ENCODE assay signal across 36 mouse cellular contexts in genomic region chr3:105066544-105066943, GRCm38 (mm10). TPM values are rescaled to one million over a fixed set of nuclear protein-coding genes. Genes with fewer than 3 reads are reported as not detected.
DNase-seq lines count a peak whose midpoint lies in the region; ATAC-seq and TF ChIP-seq lines count a peak whose summit lies in the region.
"Had no signal": no experiment of that assay in that cellular context is flagged by ENCODE, and none has a peak within 500 bp of the region (broad histone marks: within the 10 kb centered on the region; RNA-seq: fewer than 3 reads in every experiment).

Gene 4930564D02Rik (plus strand): TSS chr3:105066844.

- no peak within 1 kb of the TSS for H3K9ac ChIP-seq in heart, postnatal 0 days (replicated peaks; ENCODE audit: low read depth, low read length)
- H3K9ac ChIP-seq in CH12.LX (ENCODE audit: insufficient read depth, low read depth): no peak within 1 kb of the TSS
- H3K9ac ChIP-seq: embryonic facial prominence, embryonic 13.5 days; forebrain, postnatal 0 days; heart, embryonic 13.5 days; hindbrain, embryonic 13.5 days; intestine, embryonic 15.5 days had no signal

- TF ChIP-seq EP300 in heart, postnatal 0 days (IDR thresholded peaks at IDR 0.05; ENCODE audit: low read depth): no peak
- no peak for TF ChIP-seq EP300 in CH12.LX (IDR thresholded peaks at IDR 0.05; ENCODE audit: low read length)

- dilution Hi-C loops in CH12.LX (cut with MboI; ENCODE audit: extremely low pct_ligation_motif_present, extremely low pct_unique_long_range_greater_than_20kb, low sequenced_read_pairs): no loop called here

- no peak within 1 kb of the TSS for H3K4me3 ChIP-seq in heart, postnatal 0 days (ENCODE audit: low read depth, low read length)
- no peak within 1 kb of the TSS for H3K4me3 ChIP-seq in CH12.LX (replicated peaks in 1 of 3; ENCODE audit: low read depth in 2 of 3, low read length in 2 of 3, poor library complexity in 1 of 3)
- H3K4me3 ChIP-seq: embryonic facial prominence, embryonic 10.5 days; embryonic facial prominence, embryonic 13.5 days; erythroblast, embryonic 14.5 days; heart, adult 2 months; heart, embryonic 10.5 days; heart, embryonic 13.5 days; hindbrain, embryonic 10.5 days; hindbrain, embryonic 13.5 days; intestine, embryonic 15.5 days had no signal

- ATAC-seq in heart, postnatal 0 days (ENCODE audit: insufficient read depth, low read depth): 0 out of 2 replicates have a peak, but pooled peaks have one; percentile 20
- peak; percentile 17; the same call in 1 of the 2 replicates for ATAC-seq in granulocyte monocyte progenitor cell, adult 5-6 weeks (replicated peaks; ENCODE audit: poor library complexity, severe bottlenecking)
- ATAC-seq: activated CD4-positive, CD25-positive, alpha-beta regulatory T cell, adult 4 months; forebrain, embryonic 14.5 days; forebrain, postnatal 0 days; hindbrain, embryonic 16.5 days; intestine, embryonic 15.5 days; Patski had no signal

- no peak for TF ChIP-seq RAD21 in CH12.LX (IDR thresholded peaks at IDR 0.05; ENCODE audit: low read depth, low read length)

- in situ Hi-C loops in CH12.LX (cut with MboI; ENCODE audit: low pct_ligation_motif_present, low pct_unique_long_range_greater_than_20kb, low sequenced_read_pairs): no loop called here

- TF ChIP-seq CTCF in heart, postnatal 0 days (IDR thresholded peaks at IDR 0.05; ENCODE audit: low read depth): no peak
- TF ChIP-seq CTCF in CH12.LX (conservative IDR thresholded peaks at IDR 0.05 in 1 of 2, IDR thresholded peaks at IDR 0.05 in 1 of 2; ENCODE audit: low read depth in 2 of 2, low read length in 2 of 2): no peak

- H3K9me3 ChIP-seq in heart, postnatal 0 days (replicated peaks; ENCODE audit: control insufficient read depth, low read length): no peaks in the 10 kb centered on the region
- peaks cover 4% of the 10 kb centered on the region for H3K9me3 ChIP-seq in CH12.LX (replicated peaks; ENCODE audit: low read length)
- H3K9me3 ChIP-seq: embryonic facial prominence, embryonic 10.5 days; embryonic facial prominence, embryonic 13.5 days; heart, embryonic 10.5 days; heart, embryonic 13.5 days; hindbrain, embryonic 10.5 days; hindbrain, embryonic 13.5 days; intestine, embryonic 15.5 days had no signal

- no peaks in the 10 kb centered on the region for H3K27me3 ChIP-seq in heart, postnatal 0 days (ENCODE audit: control insufficient read depth, insufficient read depth, low read length)
- H3K27me3 ChIP-seq in CH12.LX (replicated peaks): no peaks in the 10 kb centered on the region
- H3K27me3 ChIP-seq: embryonic facial prominence, embryonic 13.5 days; heart, embryonic 13.5 days; hindbrain, embryonic 13.5 days; intestine, embryonic 15.5 days; Patski had no signal

- TF ChIP-seq POLR2A in CH12.LX (IDR thresholded peaks at IDR 0.05; ENCODE audit: low read depth, low read length): no peak

- DNase-seq in heart, postnatal 0 days (ENCODE audit: low spot score): no peak
- DNase-seq in heart, postnatal 10 days: no peak
- DNase-seq in CH12.LX (ENCODE audit: extremely low read depth) (no peak), R1 (ENCODE audit: low read depth, low spot score) (peak; percentile 63), liver (no peak)
- DNase-seq in thymus, postnatal 4 days: no peak
- no peak for DNase-seq in lung, adult 18-20 months
- DNase-seq: adrenal gland, postnatal 10 days; adrenal gland, postnatal 36 days; B cell, adult 2 months; cerebellum, adult 18-20 months; cerebellum, adult 9-10 months; cerebellum, postnatal 14 days; forebrain, postnatal 0 days; gastrocnemius, postnatal 25 days; heart, adult 2 months; heart, postnatal 36 days; kidney, adult 11 months had no signal

- H3K79me2 ChIP-seq in CH12.LX (replicated peaks; ENCODE audit: control insufficient read depth, extremely low read depth, insufficient read depth, poor library complexity, severe bottlenecking): no peaks in the 10 kb centered on the region

- 0 out of 2 replicates have a peak, but pooled peaks cover 2% of the 10 kb centered on the region for H3K4me1 ChIP-seq in heart, postnatal 0 days (ENCODE audit: control insufficient read depth, insufficient read depth)
- no peaks in the 10 kb centered on the region; a peak in 1 of 4 replicates for H3K4me1 ChIP-seq in CH12.LX (ENCODE audit: control insufficient read depth in 1 of 2, insufficient read depth in 2 of 2)
- H3K4me1 ChIP-seq: heart, embryonic 13.5 days; hindbrain, embryonic 10.5 days; hindbrain, embryonic 13.5 days; intestine, embryonic 15.5 days had no signal

- no peak within 1 kb of the TSS for H3K27ac ChIP-seq in heart, postnatal 0 days (ENCODE audit: low read depth)
- H3K27ac ChIP-seq in CH12.LX (ENCODE audit: insufficient read depth, low read depth): no peak within 1 kb of the TSS
- H3K27ac ChIP-seq: embryonic facial prominence, embryonic 10.5 days; embryonic facial prominence, embryonic 13.5 days; heart, adult 2 months; heart, embryonic 10.5 days; heart, embryonic 13.5 days; hindbrain, embryonic 10.5 days; hindbrain, embryonic 13.5 days; intestine, embryonic 15.5 days had no signal

- H3K4me2 ChIP-seq in heart, postnatal 0 days (ENCODE audit: low read depth, low read length): no peak within 1 kb of the TSS
- H3K4me2 ChIP-seq in CH12.LX (ENCODE audit: insufficient read depth, low read depth, poor library complexity, severe bottlenecking): 0 out of 2 replicates have a peak within 1 kb of the TSS, but pooled peaks have one; percentile 5
- H3K4me2 ChIP-seq: embryonic facial prominence, embryonic 13.5 days; heart, embryonic 13.5 days; hindbrain, embryonic 13.5 days; intestine, embryonic 15.5 days had no signal

- no peaks in the 10 kb centered on the region for H3K36me3 ChIP-seq in heart, postnatal 0 days (replicated peaks; ENCODE audit: control insufficient read depth, insufficient read depth, low read length)
- H3K36me3 ChIP-seq in CH12.LX (replicated peaks in 1 of 2; ENCODE audit: control insufficient read depth in 1 of 2, insufficient read depth in 1 of 2, low read length in 1 of 2): no peaks in the 10 kb centered on the region
- H3K36me3 ChIP-seq: embryonic facial prominence, embryonic 10.5 days; embryonic facial prominence, embryonic 13.5 days; heart, embryonic 10.5 days; heart, embryonic 13.5 days; hindbrain, embryonic 10.5 days; hindbrain, embryonic 13.5 days; intestine, embryonic 15.5 days had no signal

- intact Hi-C loops in heart, postnatal 10 days (cut with DNase I): no loop called here

- 69% methylated on average over 10 of the region's 10 CpGs for WGBS in heart, postnatal 0 days

TF ChIP-seq in CH12.LX, 34 proteins besides CTCF, POLR2A, EP300 and RAD21:
- no peak for TF ChIP-seq HCFC1 (IDR thresholded peaks at IDR 0.05; ENCODE audit: low read depth, low read length)

RNA-seq across cellular contexts. Expression of gene 4930564D02Rik, which starts in this region (rescaled TPM):
- not detected in 2 replicates for total RNA-seq in heart, postnatal 0 days (2014; rRNA removed; ENCODE audit: low replicate concordance)
- polyA plus RNA-seq in heart, postnatal 0 days (2015; fragmentation: Nextera tagmentation; extraction: Ambion mirVana): not detected in 2 replicates
- total RNA-seq in heart, postnatal 10 days (2021): not detected
- total RNA-seq in CH12.LX (2012; rRNA removed) (not detected in 2 replicates), CH12.LX (2014; rRNA removed) (not detected in 2 replicates)
- not detected in 2 replicates for polyA plus RNA-seq in CH12.LX (2012; ENCODE audit: insufficient read length, low read depth)
- not detected in 2 replicates for total RNA-seq in granulocyte monocyte progenitor cell, adult 5-6 weeks (2014; fragmentation: Nextera tagmentation)
- total RNA-seq in granulocyte monocyte progenitor cell, adult 5-6 weeks (2017): not detected in 2 replicates
- total RNA-seq: adrenal gland, postnatal 10 days; adrenal gland, postnatal 36 days; ES-E14; forebrain, postnatal 0 days; gastrocnemius, adult 8-10 months; gastrocnemius, postnatal 25 days; heart, adult 2 months; heart, postnatal 36 days had no signal
- polyA plus RNA-seq: activated CD4-positive, CD25-positive, alpha-beta regulatory T cell, adult 4 months; embryonic facial prominence, embryonic 10.5 days; embryonic facial prominence, embryonic 13.5 days; erythroblast, embryonic 14.5 days; forebrain, embryonic 14.5 days; forebrain, postnatal 0 days; frontal cortex, adult 2 months; gonadal fat pad, adult 2 months; heart, adult 2 months; heart, embryonic 10.5 days; heart, embryonic 13.5 days; heart, embryonic 16.5 days; hindbrain, embryonic 10.5 days; hindbrain, embryonic 13.5 days; hindbrain, embryonic 16.5 days; intestine, embryonic 15.5 days; Patski had no signal

Comparison
In these comparisons a context has a peak if more than half of its experiments do, and no peak if none do; other contexts are left out.
1. Peak in ATAC-seq in heart, postnatal 0 days; RNA of the gene not detected or under 1 TPM.
2. Peak in ATAC-seq in granulocyte monocyte progenitor cell, adult 5-6 weeks; RNA of the gene not detected or under 1 TPM.